Mouse (Mus musculus): ENCODE measurements around the gene Lancl1. TPM values are rescaled to one million over a fixed set of nuclear protein-coding genes. Genes with fewer than 3 reads are reported as not detected.
A peak's percentile ranks its signal among the peaks of the same experiment; 100 is the strongest.

Gene Lancl1
- polyA plus RNA-seq (2012; rRNA removed), result 106 and 135 TPM in 2 replicates

DNA sequence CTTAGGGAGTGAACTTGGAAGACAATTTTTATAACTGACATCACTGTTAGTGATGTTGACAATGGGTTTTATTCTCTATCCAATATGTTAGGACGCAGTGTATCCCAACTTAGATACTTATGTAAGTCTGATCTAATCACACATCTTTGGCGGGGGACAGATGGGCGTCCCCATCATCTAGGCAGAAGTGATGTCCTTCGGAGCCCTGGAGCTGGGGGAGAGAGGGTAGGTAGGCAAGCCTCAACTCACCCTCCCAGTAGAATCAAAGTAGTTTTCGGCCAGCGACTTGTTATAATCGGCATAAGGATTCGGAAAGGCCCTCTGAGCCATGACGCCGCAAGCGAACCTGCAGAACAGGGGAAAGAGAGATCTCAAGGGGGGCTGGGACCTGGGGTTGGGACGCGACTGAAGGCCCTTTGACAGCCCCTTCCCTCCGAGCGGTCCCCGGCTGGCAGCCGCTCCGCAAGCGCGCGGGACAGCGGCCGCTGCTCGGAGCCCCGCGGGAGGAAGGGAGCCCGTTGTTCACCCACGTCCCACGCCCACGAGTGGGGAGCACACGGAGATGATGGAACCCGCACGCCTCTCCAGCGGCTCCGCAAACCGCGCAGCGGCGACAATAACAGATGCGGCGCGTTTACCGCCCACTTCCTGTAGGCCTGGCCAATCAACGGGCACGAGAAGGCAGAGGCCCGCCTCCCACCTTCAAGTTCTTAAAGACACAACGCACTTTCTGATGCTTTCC lies at the start of gene Lancl1:
Gene Lancl1, minus strand, starts transcription at position 627 of the 742 bp plus-strand sequence.
- no peak within 1 kb of the TSS for H3K27ac ChIP-seq (ENCODE audit: control insufficient read depth, insufficient read depth, low read length)

DNA sequence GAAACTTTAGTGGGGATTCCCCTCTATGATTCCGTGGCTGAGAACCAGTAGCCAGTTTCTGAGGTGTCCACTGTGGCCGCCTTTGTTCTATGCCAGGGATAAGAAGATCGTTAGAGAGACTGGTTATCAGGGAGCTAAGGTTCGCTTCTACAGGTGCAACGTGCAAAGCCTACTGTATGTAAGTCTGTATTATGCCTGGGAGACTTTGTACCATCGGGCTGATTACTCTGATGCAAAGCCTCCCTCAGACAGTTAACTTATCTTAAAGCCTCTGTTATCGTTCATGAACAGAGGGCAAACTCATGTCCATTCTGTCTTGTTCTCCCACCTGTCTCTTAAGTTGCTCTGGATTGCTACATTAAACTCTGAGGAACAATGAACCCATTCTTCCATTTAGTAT lies 40.5 kb upstream of the Lancl1 start:
- Histone ChIP-seq H3K4me1 (replicated peaks; ENCODE audit: control insufficient read depth, insufficient read depth, low read length) (no peaks in the 10 kb centered on the region), H3K27ac (ENCODE audit: control insufficient read depth, insufficient read depth, low read length) (no peak overlapping the region), H3K36me3 (ENCODE audit: control insufficient read depth, insufficient read depth, low read length) (no peaks in the 10 kb centered on the region), H3K27me3 (ENCODE audit: control insufficient read depth, insufficient read depth, low read length) (no peaks in the 10 kb centered on the region), H3K4me3 (ENCODE audit: control insufficient read depth, insufficient read depth, low read length) (no peak overlapping the region)
- DNase-seq, result no peak
- TF ChIP-seq POLR2A (IDR thresholded peaks at IDR 0.05; ENCODE audit: control insufficient read depth, extremely low read depth, insufficient read depth, low read length, poor library complexity) (no peak), CTCF (IDR thresholded peaks at IDR 0.05; ENCODE audit: borderline replicate concordance, control insufficient read depth, extremely low read depth, insufficient read depth, low read length, poor library complexity) (no peak)
- WGBS, result 95% methylated on average over 7 of the region's 7 CpGs

More for the DNA sequence above, at the start of gene Lancl1:
- Histone ChIP-seq H3K36me3 (ENCODE audit: control insufficient read depth, insufficient read depth, low read length) (0 out of 2 replicates have a peak, but pooled peaks cover 3% of the 10 kb centered on the region), H3K4me3 (ENCODE audit: control insufficient read depth, insufficient read depth, low read length) (peak within 1 kb of the TSS; percentile 70), H3K27me3 (ENCODE audit: control insufficient read depth, insufficient read depth, low read length) (no peaks in the 10 kb centered on the region), H3K4me1 (replicated peaks; ENCODE audit: control insufficient read depth, insufficient read depth, low read length) (0 out of 2 replicates have a peak, but pooled peaks cover 3% of the 10 kb centered on the region)
- under 1% methylated on average over 47 of the region's 47 CpGs for WGBS
- no peak for TF ChIP-seq CTCF (IDR thresholded peaks at IDR 0.05; ENCODE audit: borderline replicate concordance, control insufficient read depth, extremely low read depth, insufficient read depth, low read length, poor library complexity)
- peak; percentile 66; the same call in 1 of the 2 replicates for TF ChIP-seq POLR2A (IDR thresholded peaks at IDR 0.05; ENCODE audit: control insufficient read depth, extremely low read depth, insufficient read depth, low read length, poor library complexity)
- DNase-seq, result peak; percentile 91

DNA sequence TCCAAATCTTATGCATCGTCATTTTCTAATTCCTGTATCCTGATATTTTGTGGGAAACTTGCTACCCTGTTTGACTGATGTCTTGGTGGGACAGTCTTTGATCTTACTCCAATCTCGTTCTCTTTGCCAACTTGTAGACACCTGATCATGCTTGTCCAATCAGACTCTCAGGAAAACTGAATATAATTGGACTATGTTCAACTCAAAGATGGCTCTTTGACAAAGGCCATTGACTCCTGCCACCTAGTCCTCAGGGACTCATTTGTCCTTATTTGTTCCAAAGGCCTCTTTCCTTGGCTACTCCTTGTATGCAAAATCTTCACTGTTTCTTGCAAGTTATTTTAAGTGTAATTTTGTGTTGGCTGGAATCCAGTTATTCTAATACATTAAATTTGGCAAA lies 40.0 kb upstream of the Lancl1 start:
- Histone ChIP-seq H3K36me3 (ENCODE audit: control insufficient read depth, insufficient read depth, low read length) (no peaks in the 10 kb centered on the region), H3K27me3 (ENCODE audit: control insufficient read depth, insufficient read depth, low read length) (no peaks in the 10 kb centered on the region), H3K4me3 (ENCODE audit: control insufficient read depth, insufficient read depth, low read length) (no peak overlapping the region), H3K27ac (ENCODE audit: control insufficient read depth, insufficient read depth, low read length) (no peak overlapping the region), H3K4me1 (replicated peaks; ENCODE audit: control insufficient read depth, insufficient read depth, low read length) (no peaks in the 10 kb centered on the region)
- 81% methylated on average over 2 of the region's 2 CpGs for WGBS
- TF ChIP-seq CTCF (IDR thresholded peaks at IDR 0.05; ENCODE audit: borderline replicate concordance, control insufficient read depth, extremely low read depth, insufficient read depth, low read length, poor library complexity) (no peak), POLR2A (IDR thresholded peaks at IDR 0.05; ENCODE audit: control insufficient read depth, extremely low read depth, insufficient read depth, low read length, poor library complexity) (no peak)
- DNase-seq, result no peak

DNA sequence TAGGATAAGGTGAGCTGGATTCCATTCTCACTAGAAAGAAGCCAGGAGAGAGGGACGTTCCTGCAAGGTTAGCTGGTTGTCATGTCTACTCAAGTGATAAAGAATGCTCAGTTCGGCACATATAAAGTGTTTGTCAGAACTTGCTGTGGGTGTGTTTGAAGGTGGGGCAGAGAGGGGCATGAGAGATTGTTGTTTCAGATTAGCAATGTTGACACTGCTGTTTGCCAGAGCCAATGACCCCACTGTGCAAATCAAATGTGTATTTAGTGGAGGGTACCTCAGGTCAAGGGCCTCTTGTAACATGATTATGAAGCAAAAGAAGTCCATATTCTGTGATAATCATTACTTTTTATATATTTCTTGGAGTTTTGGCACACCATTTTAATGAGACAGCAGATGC lies 39.1 kb upstream of the Lancl1 start:
- Histone ChIP-seq H3K27me3 (ENCODE audit: control insufficient read depth, insufficient read depth, low read length) (no peaks in the 10 kb centered on the region), H3K4me3 (ENCODE audit: control insufficient read depth, insufficient read depth, low read length) (no peak overlapping the region), H3K27ac (ENCODE audit: control insufficient read depth, insufficient read depth, low read length) (no peak overlapping the region), H3K4me1 (replicated peaks; ENCODE audit: control insufficient read depth, insufficient read depth, low read length) (no peaks in the 10 kb centered on the region), H3K36me3 (ENCODE audit: control insufficient read depth, insufficient read depth, low read length) (no peaks in the 10 kb centered on the region)
- TF ChIP-seq POLR2A (IDR thresholded peaks at IDR 0.05; ENCODE audit: control insufficient read depth, extremely low read depth, insufficient read depth, low read length, poor library complexity), result no peak
- TF ChIP-seq CTCF (IDR thresholded peaks at IDR 0.05; ENCODE audit: borderline replicate concordance, control insufficient read depth, extremely low read depth, insufficient read depth, low read length, poor library complexity), result no peak
- 87% methylated on average over 2 of the region's 2 CpGs for WGBS
- DNase-seq, result no peak

DNA sequence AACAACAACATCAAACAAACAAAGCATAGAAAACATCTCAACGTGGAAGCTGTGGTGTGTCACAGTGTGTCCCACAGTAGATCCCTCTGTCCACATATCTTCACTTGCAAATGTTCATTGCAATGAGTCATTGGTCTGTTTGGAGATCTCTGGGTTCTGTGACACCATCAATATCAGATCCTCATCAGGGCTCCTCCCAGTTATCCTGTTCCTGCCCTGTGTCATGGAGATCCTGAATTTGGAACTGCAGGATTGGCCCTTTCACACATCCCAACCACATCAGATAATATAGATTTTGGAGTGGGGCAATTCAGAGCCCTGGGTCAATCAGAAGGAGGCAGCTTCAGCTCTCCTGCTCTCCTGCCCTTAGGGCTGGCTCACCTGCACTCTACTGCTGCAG lies 28.9 kb upstream of the Lancl1 start:
- no peak for DNase-seq
- Histone ChIP-seq H3K4me1 (replicated peaks; ENCODE audit: control insufficient read depth, insufficient read depth, low read length) (no peaks in the 10 kb centered on the region), H3K27me3 (ENCODE audit: control insufficient read depth, insufficient read depth, low read length) (no peaks in the 10 kb centered on the region), H3K27ac (ENCODE audit: control insufficient read depth, insufficient read depth, low read length) (no peak overlapping the region), H3K4me3 (ENCODE audit: control insufficient read depth, insufficient read depth, low read length) (no peak overlapping the region), H3K36me3 (ENCODE audit: control insufficient read depth, insufficient read depth, low read length) (no peaks in the 10 kb centered on the region)
- 67% methylated on average over 1 of the region's 1 CpGs for WGBS
- no peak for TF ChIP-seq POLR2A (IDR thresholded peaks at IDR 0.05; ENCODE audit: control insufficient read depth, extremely low read depth, insufficient read depth, low read length, poor library complexity)
- TF ChIP-seq CTCF (IDR thresholded peaks at IDR 0.05; ENCODE audit: borderline replicate concordance, control insufficient read depth, extremely low read depth, insufficient read depth, low read length, poor library complexity), result no peak

DNA sequence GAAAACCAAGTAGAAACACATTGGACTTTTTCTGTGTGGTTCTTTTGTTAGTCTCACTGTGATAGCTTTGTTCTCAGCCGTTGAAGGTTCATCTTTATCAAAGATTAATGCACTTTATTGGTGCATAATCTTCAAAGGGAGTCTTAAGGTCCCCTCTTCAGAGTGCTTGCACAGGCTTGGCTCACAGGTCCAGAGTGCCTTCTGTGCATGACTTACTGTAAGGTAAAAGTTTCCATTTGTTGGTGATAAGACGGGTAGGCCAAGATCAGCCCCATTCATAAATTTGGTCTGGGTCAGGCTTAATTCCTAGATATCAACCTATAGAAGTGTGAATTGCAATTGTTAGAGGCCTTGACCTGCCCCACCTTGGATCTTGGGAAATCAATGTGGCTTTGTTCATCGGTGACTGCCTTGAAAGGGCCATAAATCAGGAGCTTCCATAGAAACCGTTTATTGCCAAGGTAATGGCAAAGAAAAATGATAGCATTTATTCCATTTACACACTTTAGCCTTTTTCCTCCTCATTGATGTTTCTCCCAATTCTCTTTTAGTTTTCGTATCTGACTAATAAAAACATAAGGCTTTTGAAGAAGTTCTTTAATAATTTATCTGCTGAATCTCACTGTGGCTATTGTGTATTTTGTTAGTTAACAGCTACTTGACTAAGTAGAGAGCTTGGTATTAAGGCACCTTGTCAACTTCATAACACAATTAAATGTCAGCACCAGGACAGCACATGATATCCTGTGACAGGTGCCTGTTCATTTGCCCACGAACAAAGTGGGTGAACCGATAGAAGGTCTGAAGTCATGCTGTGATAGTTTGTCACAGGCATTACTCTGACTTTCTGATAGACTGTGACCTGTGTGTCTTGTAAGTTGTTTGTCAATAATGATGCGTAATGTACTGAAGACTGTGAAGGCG lies 26.9 kb upstream of the Lancl1 start:
- Histone ChIP-seq H3K36me3 (ENCODE audit: control insufficient read depth, insufficient read depth, low read length) (no peaks in the 10 kb centered on the region), H3K27ac (ENCODE audit: control insufficient read depth, insufficient read depth, low read length) (no peak overlapping the region), H3K4me3 (ENCODE audit: control insufficient read depth, insufficient read depth, low read length) (no peak overlapping the region), H3K4me1 (replicated peaks; ENCODE audit: control insufficient read depth, insufficient read depth, low read length) (no peaks in the 10 kb centered on the region), H3K27me3 (ENCODE audit: control insufficient read depth, insufficient read depth, low read length) (no peaks in the 10 kb centered on the region)
- no peak for TF ChIP-seq CTCF (IDR thresholded peaks at IDR 0.05; ENCODE audit: borderline replicate concordance, control insufficient read depth, extremely low read depth, insufficient read depth, low read length, poor library complexity)
- WGBS, result 89% methylated on average over 9 of the region's 9 CpGs
- no peak for DNase-seq
